25 mouse cellular contexts compared by ENCODE assay signal in the genomic region with DNA sequence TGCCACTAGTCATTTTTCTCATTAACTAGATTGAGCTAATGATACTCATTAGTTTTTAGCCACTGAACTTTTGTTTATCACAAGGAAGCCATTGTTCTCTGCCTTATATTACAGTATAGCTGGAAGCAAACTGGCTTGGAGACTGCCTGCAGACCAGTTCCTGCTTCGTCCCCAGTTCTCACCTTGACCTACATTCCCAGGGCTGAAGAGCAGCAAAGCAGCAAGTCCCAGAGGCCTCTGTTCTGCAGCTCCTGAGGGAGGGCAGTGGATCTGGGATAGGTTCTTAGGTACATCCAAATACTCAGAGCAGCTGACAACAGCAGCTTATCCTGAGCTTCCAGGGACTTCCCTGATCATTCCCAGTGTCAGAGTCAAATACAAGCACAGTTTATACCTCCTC.
"Had no signal": no experiment of that assay in that cellular context is flagged by ENCODE, and none has a peak within 500 bp of the region (broad histone marks: within the 10 kb centered on the region; RNA-seq: fewer than 3 reads in every experiment).

No protein-coding gene starts in this region.

- H3K4me3 ChIP-seq: heart, adult 2 months; heart, embryonic 13.5 days; heart, embryonic 15.5 days; hindbrain, embryonic 13.5 days; hindbrain, embryonic 15.5 days; kidney, embryonic 15.5 days; limb, embryonic 13.5 days; limb, embryonic 15.5 days; liver, embryonic 12.5 days had no signal

- DNase-seq: gastrocnemius, postnatal 14 days; gastrocnemius, postnatal 36 days; heart, adult 11 months; heart, adult 2 months; heart, postnatal 14 days; heart, postnatal 36 days; kidney, adult 11 months; kidney, adult 2 months; kidney, adult 9 months; kidney, postnatal 14 days; kidney, postnatal 36 days; layer of hippocampus, adult 9-11 months; layer of hippocampus, postnatal 36 days; left cerebral cortex, postnatal 4 days had no signal

- H3K27ac ChIP-seq: heart, adult 2 months; heart, embryonic 13.5 days; heart, embryonic 15.5 days; hindbrain, embryonic 13.5 days; hindbrain, embryonic 15.5 days; hindbrain, postnatal 0 days; kidney, embryonic 15.5 days; kidney, postnatal 0 days; limb, embryonic 13.5 days; limb, embryonic 15.5 days; liver, embryonic 12.5 days; liver, embryonic 14.5 days had no signal
